ENCODE assay signal across 8 mouse cellular contexts in genomic region chr15:84829416-84829815, GRCm38 (mm10). TPM values are rescaled to one million over a fixed set of nuclear protein-coding genes. Genes with fewer than 3 reads are reported as not detected.
DNase-seq lines count a peak whose midpoint lies in the region; ATAC-seq and TF ChIP-seq lines count a peak whose summit lies in the region.

No protein-coding gene starts in this region.

- 4% methylated on average over 15 of the region's 15 CpGs for WGBS in heart, embryonic 14.5 days
- WGBS in kidney, embryonic 16.5 days, result 3% methylated on average over 15 of the region's 15 CpGs
- 2% methylated on average over 15 of the region's 15 CpGs for WGBS in liver, embryonic 14.5 days (ENCODE audit: insufficient replicate concordance)
- 16% methylated on average over 15 of the region's 15 CpGs for WGBS in neural tube, embryonic 14.5 days

- DNase-seq in monocyte, adult 2 months (ENCODE audit: low read depth in 1 of 2, low spot score in 2 of 2), result peak; percentile 10 to 45
- DNase-seq in fibroblast of lung, adult 2 months (ENCODE audit: low read depth), result peak; percentile 20
- peak; percentile 48 to 57 (median 54) for DNase-seq in liver, embryonic 14.5 days (ENCODE audit: low read depth in 3 of 3, low spot score in 3 of 3)
- peak; percentile 80 for DNase-seq in testis, postnatal 14 days (ENCODE audit: low spot score)

- TF ChIP-seq CTCF in liver, embryonic 14.5 days (IDR thresholded peaks at IDR 0.05; ENCODE audit: low read depth), result peak; percentile 30; the same call in 1 of the 2 replicates

- ATAC-seq in monocyte, adult 5-6 weeks (replicated peaks; ENCODE audit: insufficient number of reproducible peaks, low FRiP score, low TSS enrichment, poor library complexity, severe bottlenecking), result no peak; the same call in 1 of the 2 replicates
- ATAC-seq in heart, embryonic 14.5 days (ENCODE audit: insufficient number of reproducible peaks, insufficient read depth, low FRiP score, low read depth), result peak; percentile 51; the same call in 1 of the 2 replicates
- ATAC-seq in kidney, embryonic 16.5 days (ENCODE audit: low FRiP score, low TSS enrichment), result peak; percentile 87
- peak; percentile 28; the same call in 1 of the 2 replicates for ATAC-seq in liver, embryonic 14.5 days (ENCODE audit: insufficient read depth)
- peak; percentile 65 for ATAC-seq in neural tube, embryonic 14.5 days (ENCODE audit: low read depth)

- H3K9ac ChIP-seq in heart, embryonic 14.5 days (ENCODE audit: low read length), result no peak overlapping the region
- no peak overlapping the region for H3K9ac ChIP-seq in kidney, embryonic 16.5 days (replicated peaks; ENCODE audit: low read length)
- H3K9ac ChIP-seq in liver, embryonic 14.5 days (replicated peaks), result no peak overlapping the region
- no peak overlapping the region for H3K9ac ChIP-seq in neural tube, embryonic 14.5 days (replicated peaks; ENCODE audit: low read depth, low read length)

- TF ChIP-seq EP300 in liver, embryonic 14.5 days (IDR thresholded peaks at IDR 0.05; ENCODE audit: low read depth), result no peak

- no peaks in the 10 kb centered on the region for H3K27me3 ChIP-seq in heart, embryonic 14.5 days (ENCODE audit: control insufficient read depth, insufficient read depth, low read length)
- no peaks in the 10 kb centered on the region for H3K27me3 ChIP-seq in kidney, embryonic 16.5 days (ENCODE audit: insufficient read depth, low read length)
- no peaks in the 10 kb centered on the region for H3K27me3 ChIP-seq in liver, embryonic 14.5 days (ENCODE audit: control insufficient read depth, insufficient read depth, low read length)
- H3K27me3 ChIP-seq in neural tube, embryonic 14.5 days (ENCODE audit: control insufficient read depth, insufficient read depth, low read length), result no peaks in the 10 kb centered on the region

- H3K9me3 ChIP-seq in heart, embryonic 14.5 days (ENCODE audit: control insufficient read depth, low read length), result no peaks in the 10 kb centered on the region
- no peaks in the 10 kb centered on the region for H3K9me3 ChIP-seq in kidney, embryonic 16.5 days (ENCODE audit: low read length)
- no peaks in the 10 kb centered on the region for H3K9me3 ChIP-seq in liver, embryonic 14.5 days (ENCODE audit: control insufficient read depth, low read length)
- H3K9me3 ChIP-seq in neural tube, embryonic 14.5 days (ENCODE audit: control insufficient read depth, low read length), result no peaks in the 10 kb centered on the region

- no peak overlapping the region for H3K4me2 ChIP-seq in heart, embryonic 14.5 days (ENCODE audit: low read length)
- no peak overlapping the region for H3K4me2 ChIP-seq in kidney, embryonic 16.5 days (replicated peaks; ENCODE audit: low read depth, low read length)
- H3K4me2 ChIP-seq in liver, embryonic 14.5 days (ENCODE audit: low read depth), result no peak overlapping the region
- H3K4me2 ChIP-seq in neural tube, embryonic 14.5 days (ENCODE audit: low read depth, low read length), result no peak overlapping the region

- H3K36me3 ChIP-seq in heart, embryonic 14.5 days (ENCODE audit: control insufficient read depth, insufficient read depth, low read length), result no peaks in the 10 kb centered on the region
- H3K36me3 ChIP-seq in kidney, embryonic 16.5 days (ENCODE audit: insufficient read depth, low read length), result no peaks in the 10 kb centered on the region
- H3K36me3 ChIP-seq in liver, embryonic 14.5 days (replicated peaks; ENCODE audit: control insufficient read depth, insufficient read depth, low read depth), result no peaks in the 10 kb centered on the region
- H3K36me3 ChIP-seq in neural tube, embryonic 14.5 days (ENCODE audit: control insufficient read depth, insufficient read depth, low read length), result no peaks in the 10 kb centered on the region

- no peak overlapping the region for H3K4me3 ChIP-seq in heart, embryonic 14.5 days (ENCODE audit: control insufficient read depth in 1 of 2, insufficient read depth in 1 of 2, low read depth in 1 of 2, low read length in 2 of 2)
- no peak overlapping the region for H3K4me3 ChIP-seq in kidney, embryonic 16.5 days (ENCODE audit: low read length)
- no peak overlapping the region for H3K4me3 ChIP-seq in liver, embryonic 14.5 days (ENCODE audit: insufficient read depth in 1 of 2, low read depth in 2 of 2, low read length in 2 of 2)
- H3K4me3 ChIP-seq in neural tube, embryonic 14.5 days (ENCODE audit: low read depth, low read length), result no peak overlapping the region

- no peaks in the 10 kb centered on the region for H3K4me1 ChIP-seq in heart, embryonic 14.5 days (ENCODE audit: control insufficient read depth in 2 of 2, insufficient read depth in 2 of 2, low read length in 2 of 2)
- H3K4me1 ChIP-seq in kidney, embryonic 16.5 days (ENCODE audit: insufficient read depth, low read length), result no peaks in the 10 kb centered on the region
- H3K4me1 ChIP-seq in liver, embryonic 14.5 days (replicated peaks; ENCODE audit: control insufficient read depth in 2 of 2, insufficient read depth in 2 of 2, low read length in 1 of 2), result no peaks in the 10 kb centered on the region
- peaks cover 45% of the 10 kb centered on the region for H3K4me1 ChIP-seq in neural tube, embryonic 14.5 days (ENCODE audit: control insufficient read depth, insufficient read depth, low read length)

- H3K27ac ChIP-seq in heart, embryonic 14.5 days (replicated peaks in 1 of 2; ENCODE audit: control insufficient read depth in 1 of 2, insufficient read depth in 1 of 2, low read depth in 2 of 2, low read length in 2 of 2), result no peak overlapping the region
- no peak overlapping the region for H3K27ac ChIP-seq in kidney, embryonic 16.5 days (ENCODE audit: low read length)
- H3K27ac ChIP-seq in liver, embryonic 14.5 days, result no peak overlapping the region
- H3K27ac ChIP-seq in neural tube, embryonic 14.5 days (ENCODE audit: low read depth, low read length), result no peak overlapping the region

RNA-seq across cellular contexts. Expression of gene Phf21b, which starts 26.4 kb away (rescaled TPM):
- total RNA-seq in monocyte, adult 5-6 weeks (2017), result 1.4 to 3.7 TPM (median 2.9 TPM) in 3 replicates
- polyA plus RNA-seq in heart, embryonic 14.5 days (2014; fragmentation: Nextera tagmentation; extraction: Ambion mirVana), result 0.24 and 0.46 TPM in 2 replicates
- 0.19 and 0.49 TPM in 2 replicates for polyA plus RNA-seq in kidney, embryonic 16.5 days (2015; fragmentation: Nextera tagmentation; extraction: Ambion mirVana)
- polyA plus RNA-seq in liver, embryonic 14.5 days (2012; rRNA removed), result 0.35 and 0.69 TPM in 2 replicates
- not detected in 2 replicates for polyA plus RNA-seq in liver, embryonic 14.5 days (2014; fragmentation: Nextera tagmentation; extraction: Ambion mirVana)
- 9.2 and 12.5 TPM in 2 replicates for polyA plus RNA-seq in neural tube, embryonic 14.5 days (2014; fragmentation: Nextera tagmentation; extraction: Ambion mirVana)

Comparison
In these comparisons a context has a peak if more than half of its experiments do, and no peak if none do; other contexts are left out.
1. DNase-seq: peak in every context shown above with its lines; median percentile 80 in testis, postnatal 14 days; 54 in liver, embryonic 14.5 days; 28 in monocyte, adult 2 months; 20 in fibroblast of lung, adult 2 months.